Mouse (Mus musculus) MEL (cell line): ENCODE data around the gene Gm42715. TPM values are rescaled to one million over a fixed set of nuclear protein-coding genes. Genes with fewer than 3 reads are reported as not detected.
A peak's percentile ranks its signal among the peaks of the same experiment; 100 is the strongest.

Experiments used
- DNase-seq: peaks from one replicate; pipeline ENCODE4 v3.0.0; 2011; ENCODE audit warnings: low read depth, low spot score
- H3K27ac ChIP-seq: 2 replicates; pipeline ENCODE4 v1.5.1; 2012; ENCODE audit warnings: low read depth, mild to moderate bottlenecking, control low read depth, low read length, moderate library complexity; ENCODE audit not compliant: control insufficient read depth
- H3K27me3 ChIP-seq, 2 experiments: fragments of 150-350 bp in 1 of 2; sonication (generic) in 1 of 2; 2 replicates each; pipeline ENCODE4 v1.6.1; 2012; ENCODE audit warnings: low read length in 2 of 2, mild to moderate bottlenecking in 2 of 2, improper control_type of control experiment in 1 of 2, moderate library complexity in 1 of 2; ENCODE audit not compliant: insufficient read depth in 2 of 2, control insufficient read depth in 1 of 2
- H3K36me3 ChIP-seq, 2 experiments: 2 replicates each; pipeline ENCODE4 v1.6.1; 2012 to 2014; ENCODE audit warnings: low read length in 2 of 2, improper control_type of control experiment in 1 of 2, inconsistent platforms in 1 of 2, mild to moderate bottlenecking in 1 of 2; ENCODE audit not compliant: insufficient read depth in 2 of 2, control insufficient read depth in 1 of 2
- H3K4me1 ChIP-seq, 2 experiments: fragments of 150-350 bp in 1 of 2; sonication (generic) in 1 of 2; 2 replicates each; pipeline ENCODE4 v1.6.1; 2012; ENCODE audit warnings: low read length in 2 of 2, improper control_type of control experiment in 1 of 2, mild to moderate bottlenecking in 1 of 2; ENCODE audit not compliant: insufficient read depth in 2 of 2, control insufficient read depth in 1 of 2
- H3K4me3 ChIP-seq, 2 experiments: fragments of 150-350 bp in 1 of 2; sonication (generic) in 1 of 2; 2 replicates each; pipeline ENCODE4 v1.5.1; 2012; ENCODE audit warnings: low read depth in 2 of 2, low read length in 2 of 2, mild to moderate bottlenecking in 2 of 2, moderate library complexity in 2 of 2, control low read depth in 1 of 2, improper control_type of control experiment in 1 of 2; ENCODE audit not compliant: control insufficient read depth in 1 of 2, insufficient read depth in 1 of 2
- H3K79me2 ChIP-seq: 2 replicates; pipeline ENCODE4 v1.6.1; 2012; ENCODE audit warnings: mild to moderate bottlenecking, low read length, moderate library complexity; ENCODE audit not compliant: control insufficient read depth, poor library complexity, insufficient read depth
- H3K9ac ChIP-seq: 2 replicates; pipeline ENCODE4 v1.6.1; 2012; ENCODE audit warnings: low read depth, mild to moderate bottlenecking, control low read depth, low read length, moderate library complexity; ENCODE audit not compliant: control insufficient read depth, poor library complexity, severe bottlenecking
- H3K9me3 ChIP-seq: fragments of 150-350 bp; sonication (generic); replicated peaks from 2 replicates; pipeline ENCODE4 v1.6.1; 2012; ENCODE audit warnings: mild to moderate bottlenecking, low read length, improper control_type of control experiment, moderate library complexity; ENCODE audit not compliant: insufficient read depth
- BHLHE40 ChIP-seq: IDR thresholded peaks from 2 replicates; pipeline ENCODE4 v1.6.1; 2012; ENCODE audit warnings: low read depth, mild to moderate bottlenecking, inconsistent platforms, low read length, improper control_type of control experiment, borderline replicate concordance
- CHD1 ChIP-seq: IDR thresholded peaks from 2 replicates; pipeline ENCODE4 v1.6.1; 2012; ENCODE audit warnings: low read depth, mild to moderate bottlenecking, inconsistent platforms, low read length, improper control_type of control experiment
- CHD2 ChIP-seq: IDR thresholded peaks from 2 replicates; pipeline ENCODE4 v1.6.1; 2011; ENCODE audit warnings: low read length, improper control_type of control experiment
- E2F4 ChIP-seq: IDR thresholded peaks from 2 replicates; pipeline ENCODE4 v1.6.1; 2011; ENCODE audit warnings: low read depth, low read length, improper control_type of control experiment, borderline replicate concordance
- EP300 ChIP-seq, 2 experiments: IDR thresholded peaks; 2 replicates each; pipeline ENCODE4 v1.6.1; 2011; ENCODE audit warnings: improper control_type of control experiment in 2 of 2, low read length in 2 of 2, low read depth in 1 of 2, mild to moderate bottlenecking in 1 of 2
- ETS1 ChIP-seq: IDR thresholded peaks from 2 replicates; pipeline ENCODE4 v1.6.1; 2012; ENCODE audit warnings: low read depth, mild to moderate bottlenecking, inconsistent platforms, low read length, improper control_type of control experiment, moderate library complexity
- GABPA ChIP-seq: IDR thresholded peaks from 2 replicates; pipeline ENCODE4 v1.6.1; 2012; ENCODE audit warnings: low read depth, mild to moderate bottlenecking, inconsistent platforms, low read length, improper control_type of control experiment, moderate library complexity
- GATA1 ChIP-seq: IDR thresholded peaks from 2 replicates; pipeline ENCODE4 v1.6.1; 2011; ENCODE audit warnings: low read depth, low read length, improper control_type of control experiment
- HCFC1 ChIP-seq: IDR thresholded peaks from 2 replicates; pipeline ENCODE4 v1.6.1; 2012; ENCODE audit warnings: low read depth, mild to moderate bottlenecking, inconsistent platforms, low read length, improper control_type of control experiment, moderate library complexity
- JUND ChIP-seq: IDR thresholded peaks from 2 replicates; pipeline ENCODE4 v1.6.1; 2011; ENCODE audit warnings: low read depth, mild to moderate bottlenecking, improper control_type of control experiment, low read length
- KAT2A ChIP-seq: conservative IDR thresholded peaks from 2 replicates; pipeline ENCODE4 v1.6.1; 2012; ENCODE audit warnings: low read depth, low read length, improper control_type of control experiment, inconsistent platforms
- MAFK ChIP-seq: IDR thresholded peaks from 2 replicates; pipeline ENCODE4 v1.6.1; 2011; ENCODE audit warnings: low read depth, mild to moderate bottlenecking, low read length, improper control_type of control experiment, borderline replicate concordance
- MAZ ChIP-seq: IDR thresholded peaks from 2 replicates; pipeline ENCODE4 v1.6.1; 2012; ENCODE audit warnings: low read depth, mild to moderate bottlenecking, inconsistent platforms, low read length, improper control_type of control experiment
- MEF2A ChIP-seq: IDR thresholded peaks from 2 replicates; pipeline ENCODE4 v1.6.1; 2014; ENCODE audit warnings: low read depth, mild to moderate bottlenecking, inconsistent platforms, low read length, improper control_type of control experiment; ENCODE audit not compliant: poor library complexity, insufficient replicate concordance, severe bottlenecking; ENCODE audit errors: extremely low read depth
- MXI1 ChIP-seq: IDR thresholded peaks from 2 replicates; pipeline ENCODE4 v1.6.1; 2011; ENCODE audit warnings: mild to moderate bottlenecking, low read depth, low read length, improper control_type of control experiment
- MYB ChIP-seq: IDR thresholded peaks from 2 replicates; pipeline ENCODE4 v1.6.1; 2011; ENCODE audit warnings: mild to moderate bottlenecking, low read depth, low read length, improper control_type of control experiment
- NRF1 ChIP-seq: IDR thresholded peaks from 2 replicates; pipeline ENCODE4 v1.6.1; 2014; ENCODE audit warnings: low read depth, mild to moderate bottlenecking, inconsistent platforms, low read length, improper control_type of control experiment, moderate library complexity; ENCODE audit not compliant: poor library complexity, insufficient read depth, severe bottlenecking
- POLR2AphosphoS2 ChIP-seq: IDR thresholded peaks from 2 replicates; pipeline ENCODE4 v1.6.1; 2011; ENCODE audit warnings: low read length, improper control_type of control experiment
- RAD21 ChIP-seq: IDR thresholded peaks from 2 replicates; pipeline ENCODE4 v1.6.1; 2011; ENCODE audit warnings: mild to moderate bottlenecking, low read depth, low read length, improper control_type of control experiment
- RCOR1 ChIP-seq: IDR thresholded peaks from 2 replicates; pipeline ENCODE4 v1.6.1; 2012; ENCODE audit warnings: low read depth, mild to moderate bottlenecking, inconsistent platforms, low read length, improper control_type of control experiment
- SIN3A ChIP-seq: IDR thresholded peaks from 2 replicates; pipeline ENCODE4 v1.6.1; 2012; ENCODE audit warnings: low read length, improper control_type of control experiment, inconsistent platforms
- SMC3 ChIP-seq: IDR thresholded peaks from 2 replicates; pipeline ENCODE4 v1.6.1; 2011; ENCODE audit warnings: low read depth, low read length, improper control_type of control experiment
- TAL1 ChIP-seq: IDR thresholded peaks from 2 replicates; pipeline ENCODE4 v1.6.1; 2012; ENCODE audit warnings: mild to moderate bottlenecking, inconsistent platforms, low read length, moderate library complexity, mixed read lengths
- TCF12 ChIP-seq: IDR thresholded peaks from 2 replicates; pipeline ENCODE4 v1.6.1; 2014; ENCODE audit warnings: low read depth, mild to moderate bottlenecking, inconsistent platforms, low read length, improper control_type of control experiment, moderate library complexity
- UBTF ChIP-seq: IDR thresholded peaks from 2 replicates; pipeline ENCODE4 v1.6.1; 2012; ENCODE audit warnings: low read depth, mild to moderate bottlenecking, inconsistent platforms, low read length, improper control_type of control experiment, moderate library complexity, borderline replicate concordance; ENCODE audit not compliant: insufficient read depth
- ZKSCAN1 ChIP-seq: IDR thresholded peaks from 2 replicates; pipeline ENCODE4 v1.6.1; 2012; ENCODE audit warnings: low read depth, mild to moderate bottlenecking, inconsistent platforms, low read length, improper control_type of control experiment, moderate library complexity
- ZMIZ1 ChIP-seq: IDR thresholded peaks from 2 replicates; pipeline ENCODE4 v1.6.1; 2012; ENCODE audit warnings: low read depth, mild to moderate bottlenecking, inconsistent platforms, low read length, improper control_type of control experiment, moderate library complexity
- polyA plus RNA-seq, 2 experiments: library from polyadenylated mRNA; stranded (reverse) in 1 of 2; unstranded in 1 of 2; fragments of >175 nt in 1 of 2; fragments of >200 nt in 1 of 2; gene quantifications; 2 replicates each; pipeline versions ENCODE4 v1.2.1 to v1.2.4; 2012; ENCODE audit warnings: low replicate concordance in 2 of 2, low read depth in 1 of 2; ENCODE audit not compliant: insufficient read length in 2 of 2, insufficient read depth in 1 of 2, missing spikeins in 1 of 2
- total RNA-seq: library from RNA; depleted of rRNA; stranded (reverse); fragments of 300-350 nt; gene quantifications from 2 replicates; pipeline ENCODE4 v1.2.3, GENCODE M21; 2012

Gm42715 gene
- total and polyA plus RNA-seq, 3 experiments, result 9.0 to 25.4 TPM; not detected in 1

DNA sequence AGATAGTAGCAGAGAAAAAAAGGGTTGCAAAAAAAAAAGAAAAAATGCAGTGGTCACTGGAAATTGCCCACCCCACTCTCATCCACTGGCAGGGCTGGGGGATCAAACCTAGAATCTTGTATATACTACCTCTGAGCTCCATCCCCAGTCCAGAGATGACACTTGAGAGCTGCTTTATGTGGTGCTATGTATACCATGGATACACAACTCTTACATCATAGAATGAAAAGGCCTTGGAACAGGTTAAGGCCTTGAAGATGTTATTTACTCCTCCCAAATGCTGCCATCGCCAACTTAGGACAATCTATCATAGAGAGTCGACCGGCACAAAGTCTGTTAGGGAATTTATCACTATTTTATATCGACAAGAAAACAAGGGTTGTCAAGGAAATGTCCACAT, 42.5 kb upstream of the Gm42715 start:
- TF ChIP-seq EP300 (IDR thresholded peaks at IDR 0.05; ENCODE audit: low read depth in 1 of 2, low read length in 2 of 2) (no peak), TCF12 (no peak), ETS1 (no peak), JUND (no peak), RCOR1 (no peak), TAL1 (no peak), UBTF (no peak), ZMIZ1 (no peak), MXI1 (no peak)
- Histone ChIP-seq H3K27me3 (no peaks in the 10 kb centered on the region), H3K27ac (peak overlapping the region; percentile 90; the same call in 1 of the 2 replicates), H3K9me3 (no peaks in the 10 kb centered on the region), H3K4me3 (peak overlapping the region; percentile 59 to 77), H3K79me2 (peaks cover 32% of the 10 kb centered on the region), H3K9ac (peak overlapping the region; percentile 69), H3K4me1 (peaks cover 0 to 20% of the 10 kb centered on the region in 2 experiments; a peak in 3 of 4 replicates), H3K36me3 (peaks cover 0 to 19% of the 10 kb centered on the region in 2 experiments)
- DNase-seq, result no peak

DNA sequence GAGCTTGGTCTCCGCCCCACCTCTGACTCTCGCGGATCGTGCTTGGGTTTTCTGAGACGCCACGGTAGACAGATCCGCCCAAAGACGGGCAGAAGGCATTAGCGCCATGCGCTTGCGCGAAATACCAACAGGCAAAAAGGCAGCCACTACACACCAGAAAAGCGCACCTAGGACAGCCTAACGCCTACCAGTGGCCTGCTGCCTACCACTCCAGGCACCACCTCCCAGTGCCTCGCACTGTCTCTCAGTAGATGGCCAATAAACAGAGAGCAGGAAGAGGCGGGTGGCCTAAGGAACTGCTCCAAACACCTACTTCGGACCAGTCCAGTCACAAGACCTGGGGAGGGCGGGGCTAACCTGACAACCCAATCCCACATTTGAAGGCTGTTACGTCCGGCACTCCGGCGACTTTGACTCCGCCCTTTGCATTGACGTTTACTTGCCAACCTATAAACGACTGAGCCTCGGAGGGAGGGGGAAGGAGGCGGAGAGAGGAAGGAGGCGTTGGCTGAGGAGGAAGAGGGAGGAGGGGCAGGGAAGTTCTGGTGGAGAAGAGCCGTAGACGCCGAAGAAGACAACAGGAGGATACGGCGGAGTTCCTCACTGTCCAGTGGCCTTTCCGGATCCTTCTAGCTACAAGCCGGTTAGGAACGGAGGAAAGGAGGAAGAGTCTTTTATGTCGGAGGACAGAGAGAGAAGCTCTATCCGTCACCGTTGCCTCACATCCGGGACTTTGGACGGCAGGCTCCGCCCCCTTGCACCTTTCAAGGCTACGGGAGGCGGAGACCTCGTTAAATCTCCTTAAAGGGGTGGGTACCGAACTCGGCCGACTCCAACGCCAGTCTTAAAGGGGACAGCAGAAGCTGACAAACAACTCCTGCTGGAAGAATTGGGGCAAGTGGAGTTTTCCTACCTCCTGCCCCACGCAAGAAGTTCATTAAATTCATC, 41.4 kb upstream of the Gm42715 start:
- peak overlapping the region; percentile 73 to 84 for H3K4me3 ChIP-seq
- H3K79me2 ChIP-seq, result peaks cover 25% of the 10 kb centered on the region
- peaks cover 0 to 15% of the 10 kb centered on the region in 2 experiments; a peak in 3 of 4 replicates for H3K4me1 ChIP-seq
- peaks cover 3 to 13% of the 10 kb centered on the region in 2 experiments for H3K36me3 ChIP-seq
- H3K27ac ChIP-seq, result peak overlapping the region; percentile 93
- peak overlapping the region; percentile 84 for H3K9ac ChIP-seq
- H3K27me3 ChIP-seq, result no peaks in the 10 kb centered on the region
- H3K9me3 ChIP-seq, result no peaks in the 10 kb centered on the region
- DNase-seq, result peak; percentile 100
- peak; percentile 60 for TF ChIP-seq MYB
- TF ChIP-seq GABPA, result no peak
- no peak for TF ChIP-seq ZKSCAN1
- TF ChIP-seq RAD21, result no peak
- peak; percentile 90 for TF ChIP-seq NRF1
- 0 out of 2 replicates have a peak, but pooled peaks have one; percentile 23 for TF ChIP-seq ETS1
- TF ChIP-seq CHD2, result peak; percentile 80
- peak; percentile 23; the same call in 1 of the 2 replicates for TF ChIP-seq ZMIZ1
- TF ChIP-seq POLR2AphosphoS2, result peak; percentile 78
- TF ChIP-seq UBTF, result no peak
- no peak for TF ChIP-seq GATA1
- peak; percentile 36; the same call in 1 of the 2 replicates for TF ChIP-seq MEF2A
- no peak; the same call in 1 of the 2 replicates for TF ChIP-seq BHLHE40
- TF ChIP-seq E2F4, result no peak
- TF ChIP-seq SIN3A, result peak; percentile 92
- TF ChIP-seq MAZ, result peak; percentile 90
- no peak for TF ChIP-seq MAFK
- peak; percentile 79 for TF ChIP-seq KAT2A
- peak; percentile 53 for TF ChIP-seq TCF12
- TF ChIP-seq EP300 (IDR thresholded peaks at IDR 0.05; ENCODE audit: low read depth in 1 of 2, low read length in 2 of 2), result peak in 1 of 2 experiments; percentile 20; a peak in 2 of 4 replicates
- TF ChIP-seq SMC3, result no peak
- TF ChIP-seq TAL1, result no peak
- peak; percentile 84 for TF ChIP-seq MXI1
- peak; percentile 95 for TF ChIP-seq HCFC1
- TF ChIP-seq CHD1, result no peak
